Mouse (Mus musculus): ENCODE data around the gene Gkap1. TPM values are rescaled to one million over a fixed set of nuclear protein-coding genes. Genes with fewer than 3 reads are reported as not detected.

Gene Gkap1
- polyA plus RNA-seq, 1 experiment from 2014 or later = 22.5 TPM

DNA sequence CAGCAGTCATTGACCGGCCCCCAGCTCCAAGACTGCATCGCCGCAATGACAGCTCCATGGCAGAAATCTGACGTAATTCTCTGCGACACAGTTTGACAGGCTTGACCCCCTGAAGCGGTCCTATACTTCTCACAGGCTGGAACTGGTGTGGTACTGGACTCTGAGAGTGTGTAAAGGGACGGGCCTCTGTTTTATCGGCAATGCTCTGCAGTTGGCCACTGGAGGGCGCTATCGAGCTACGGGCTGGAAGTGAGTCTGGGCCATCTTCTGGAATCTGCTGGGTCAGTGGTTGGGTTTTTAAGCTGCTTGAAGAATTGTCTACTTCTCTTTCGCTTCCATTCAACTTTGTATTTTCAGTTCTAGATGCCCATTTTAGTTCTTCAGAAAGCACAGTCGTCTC lies 12.3 kb upstream of the Gkap1 start:
- Histone ChIP-seq H3K9ac (replicated peaks; ENCODE audit: low read depth) (no peak overlapping the region), H3K4me1 (ENCODE audit: insufficient read depth, low read depth, low read length) (no peaks in the 10 kb centered on the region), H3K9me3 (ENCODE audit: low read length) (no peaks in the 10 kb centered on the region), H3K4me2 (replicated peaks; ENCODE audit: low read depth, low read length) (no peak overlapping the region), H3K27me3 (replicated peaks; ENCODE audit: insufficient read depth, low read length) (no peaks in the 10 kb centered on the region), H3K4me3 (ENCODE audit: low read depth, low read length) (no peak overlapping the region), H3K36me3 (ENCODE audit: insufficient read depth, low read length) (no peaks in the 10 kb centered on the region), H3K27ac (ENCODE audit: low read length) (no peak overlapping the region)
- 15% methylated on average over 13 of the region's 13 CpGs for WGBS
- peak; percentile 86 for ATAC-seq
- TF ChIP-seq CTCF (IDR thresholded peaks at IDR 0.05) (peak; percentile 99), EP300 (IDR thresholded peaks at IDR 0.05) (no peak)
- DNase-seq (ENCODE audit: low spot score) = peak; percentile 88

DNA sequence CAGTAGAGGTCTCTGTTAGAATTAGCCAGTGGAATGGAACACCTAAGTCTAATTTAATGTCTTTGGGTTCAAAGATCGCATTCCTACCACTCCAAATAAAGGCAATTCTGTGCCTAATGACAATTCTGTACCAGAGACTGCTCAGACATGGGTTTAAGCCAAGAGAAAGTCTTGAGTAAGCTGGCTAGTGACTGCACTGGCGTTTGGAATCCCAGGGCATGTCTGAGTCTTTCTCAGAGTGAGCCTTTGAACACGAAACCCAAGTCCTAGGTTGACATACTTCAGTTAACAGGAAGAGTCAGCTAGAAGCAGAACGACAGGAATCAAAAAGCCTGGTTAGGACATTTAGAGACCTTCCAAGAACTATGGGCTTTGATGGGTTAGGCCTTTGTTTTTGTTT lies 8.0 kb upstream of the Gkap1 start:
- DNase-seq (ENCODE audit: low spot score) (no peak), ATAC-seq (no peak)
- no peak overlapping the region for H3K9ac ChIP-seq (replicated peaks; ENCODE audit: low read depth)
- 70% methylated on average over 4 of the region's 4 CpGs for WGBS
- no peaks in the 10 kb centered on the region for H3K4me1 ChIP-seq (ENCODE audit: insufficient read depth, low read depth, low read length)
- no peak overlapping the region for H3K27ac ChIP-seq (ENCODE audit: low read length)
- H3K4me2 ChIP-seq (replicated peaks; ENCODE audit: low read depth, low read length) = no peak overlapping the region
- no peaks in the 10 kb centered on the region for H3K36me3 ChIP-seq (ENCODE audit: insufficient read depth, low read length)
- H3K27me3 ChIP-seq (replicated peaks; ENCODE audit: insufficient read depth, low read length) = no peaks in the 10 kb centered on the region
- H3K4me3 ChIP-seq (ENCODE audit: low read depth, low read length) = no peak overlapping the region
- H3K9me3 ChIP-seq (ENCODE audit: low read length) = no peaks in the 10 kb centered on the region
- TF ChIP-seq CTCF (IDR thresholded peaks at IDR 0.05) (no peak), EP300 (IDR thresholded peaks at IDR 0.05) (no peak)

DNA sequence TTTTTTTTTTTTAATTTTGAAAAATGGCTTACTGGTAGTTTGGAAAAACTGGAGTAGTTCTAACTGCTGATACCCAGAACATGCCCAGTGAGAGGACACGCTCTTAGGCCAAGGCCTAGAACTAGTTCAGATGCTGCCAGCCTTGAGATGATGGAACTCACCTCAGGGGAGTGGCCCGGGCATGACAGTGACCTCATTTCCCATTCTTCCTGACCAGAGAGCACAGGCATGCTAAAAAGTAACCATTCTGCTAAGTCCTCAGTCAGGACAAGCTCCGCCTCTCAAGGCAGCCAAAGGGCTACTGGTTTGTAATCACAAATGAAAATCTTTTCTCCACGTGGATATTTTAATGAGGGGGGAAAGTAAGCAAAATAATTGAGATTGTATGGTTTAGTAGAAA lies 6.4 kb upstream of the Gkap1 start:
- Histone ChIP-seq H3K27me3 (replicated peaks; ENCODE audit: insufficient read depth, low read length) (no peaks in the 10 kb centered on the region), H3K27ac (ENCODE audit: low read length) (no peak overlapping the region), H3K4me2 (replicated peaks; ENCODE audit: low read depth, low read length) (no peak overlapping the region), H3K9me3 (ENCODE audit: low read length) (no peaks in the 10 kb centered on the region), H3K4me3 (ENCODE audit: low read depth, low read length) (no peak overlapping the region), H3K36me3 (ENCODE audit: insufficient read depth, low read length) (no peaks in the 10 kb centered on the region), H3K9ac (replicated peaks; ENCODE audit: low read depth) (no peak overlapping the region), H3K4me1 (ENCODE audit: insufficient read depth, low read depth, low read length) (no peaks in the 10 kb centered on the region)
- TF ChIP-seq EP300 (IDR thresholded peaks at IDR 0.05) = no peak
- TF ChIP-seq CTCF (IDR thresholded peaks at IDR 0.05) = no peak
- WGBS = 63% methylated on average over 4 of the region's 4 CpGs
- no peak for ATAC-seq
- no peak for DNase-seq (ENCODE audit: low spot score)

DNA sequence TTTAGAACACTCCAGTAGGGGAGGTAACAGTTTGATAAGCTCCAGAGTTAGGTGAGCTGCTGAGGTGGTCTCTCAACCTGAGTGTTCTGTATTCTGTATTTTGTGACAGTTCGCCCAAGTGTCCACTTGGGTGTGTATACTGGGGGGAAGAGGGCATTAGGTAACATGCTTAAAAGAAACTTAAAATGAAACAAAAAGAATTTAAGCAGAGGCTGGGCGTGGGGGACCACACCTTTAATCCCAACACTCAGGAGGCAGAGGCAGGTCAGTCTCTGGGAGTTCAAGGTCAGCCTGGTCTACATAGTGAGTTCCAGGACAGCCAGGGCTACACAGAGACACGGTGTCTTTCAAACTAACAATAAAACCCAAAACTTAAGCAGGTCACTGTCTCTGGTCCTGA lies 5.0 kb upstream of the Gkap1 start:
- Histone ChIP-seq H3K27me3 (replicated peaks; ENCODE audit: insufficient read depth, low read length) (no peaks in the 10 kb centered on the region), H3K4me1 (ENCODE audit: insufficient read depth, low read depth, low read length) (no peaks in the 10 kb centered on the region), H3K4me2 (replicated peaks; ENCODE audit: low read depth, low read length) (no peak overlapping the region), H3K4me3 (ENCODE audit: low read depth, low read length) (no peak overlapping the region), H3K9ac (replicated peaks; ENCODE audit: low read depth) (no peak overlapping the region), H3K9me3 (ENCODE audit: low read length) (no peaks in the 10 kb centered on the region), H3K27ac (ENCODE audit: low read length) (no peak overlapping the region), H3K36me3 (ENCODE audit: insufficient read depth, low read length) (no peaks in the 10 kb centered on the region)
- DNase-seq (ENCODE audit: low spot score) = no peak
- TF ChIP-seq EP300 (IDR thresholded peaks at IDR 0.05) (no peak), CTCF (IDR thresholded peaks at IDR 0.05) (no peak)
- ATAC-seq = no peak
- WGBS = 92% methylated on average over 3 of the region's 3 CpGs

DNA sequence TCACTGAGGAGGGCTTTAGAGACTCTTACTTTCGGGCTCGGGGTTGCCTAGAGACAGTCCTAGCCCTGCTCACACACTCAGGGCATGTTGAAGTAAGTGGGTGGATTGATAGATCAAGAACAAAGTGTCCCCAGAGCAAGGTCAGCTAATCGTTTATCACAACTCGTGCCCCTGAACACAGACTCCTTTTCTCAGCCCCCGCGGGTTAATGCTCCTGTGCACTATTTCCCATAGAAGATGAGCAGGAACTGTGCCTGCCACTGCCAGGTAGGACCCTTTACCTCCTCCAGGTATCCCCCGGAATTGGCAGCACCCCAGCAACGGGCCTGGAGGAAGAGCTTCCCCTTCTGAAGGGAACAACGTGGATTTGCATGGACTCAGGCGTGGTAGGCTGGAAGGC lies 757 bp upstream of the Gkap1 start:
- 71% methylated on average over 10 of the region's 10 CpGs for WGBS
- Histone ChIP-seq H3K9me3 (ENCODE audit: low read length) (no peaks in the 10 kb centered on the region), H3K9ac (replicated peaks; ENCODE audit: low read depth) (no peak overlapping the region), H3K4me1 (ENCODE audit: insufficient read depth, low read depth, low read length) (peaks cover 3% of the 10 kb centered on the region; the same call in 1 of the 2 replicates), H3K27ac (ENCODE audit: low read length) (no peak overlapping the region), H3K4me3 (ENCODE audit: low read depth, low read length) (no peak overlapping the region), H3K36me3 (ENCODE audit: insufficient read depth, low read length) (no peaks in the 10 kb centered on the region), H3K27me3 (replicated peaks; ENCODE audit: insufficient read depth, low read length) (no peaks in the 10 kb centered on the region), H3K4me2 (replicated peaks; ENCODE audit: low read depth, low read length) (no peak overlapping the region)
- TF ChIP-seq EP300 (IDR thresholded peaks at IDR 0.05) (no peak), CTCF (IDR thresholded peaks at IDR 0.05) (no peak)
- DNase-seq (ENCODE audit: low spot score) (no peak), ATAC-seq (no peak)

DNA sequence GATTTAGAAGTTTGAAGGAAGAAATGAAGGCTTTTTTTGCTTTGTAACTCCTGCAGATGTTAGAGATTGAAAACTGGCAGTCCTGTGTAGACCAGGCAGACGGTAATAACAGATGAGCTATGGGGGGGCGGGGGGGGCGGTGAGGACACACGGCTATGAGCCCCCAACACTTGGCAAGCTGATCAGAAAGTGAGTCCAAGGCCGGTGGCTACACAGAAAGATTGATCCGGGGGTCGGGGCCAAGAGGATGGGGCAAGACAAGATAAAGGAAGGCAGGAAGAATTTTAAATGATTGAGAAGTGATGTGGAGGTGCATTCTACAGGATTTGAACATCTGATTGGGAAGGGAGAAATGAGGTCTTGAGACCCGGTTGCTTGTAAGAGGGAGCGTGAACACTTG lies 423 bp downstream of the Gkap1 start:
- H3K27me3 ChIP-seq (replicated peaks; ENCODE audit: insufficient read depth, low read length) = no peaks in the 10 kb centered on the region
- peak overlapping the region; percentile 88 for H3K4me3 ChIP-seq (ENCODE audit: low read depth, low read length)
- peaks cover 3% of the 10 kb centered on the region; the same call in 1 of the 2 replicates for H3K4me1 ChIP-seq (ENCODE audit: insufficient read depth, low read depth, low read length)
- no peaks in the 10 kb centered on the region for H3K9me3 ChIP-seq (ENCODE audit: low read length)
- no peak overlapping the region for H3K9ac ChIP-seq (replicated peaks; ENCODE audit: low read depth)
- 16% methylated on average over 8 of the region's 9 CpGs for WGBS
- no peaks in the 10 kb centered on the region for H3K36me3 ChIP-seq (ENCODE audit: insufficient read depth, low read length)
- no peak overlapping the region for H3K27ac ChIP-seq (ENCODE audit: low read length)
- DNase-seq (ENCODE audit: low spot score) = no peak
- no peak for ATAC-seq
- no peak for TF ChIP-seq CTCF (IDR thresholded peaks at IDR 0.05)
- TF ChIP-seq EP300 (IDR thresholded peaks at IDR 0.05) = no peak
- peak overlapping the region; percentile 91 for H3K4me2 ChIP-seq (replicated peaks; ENCODE audit: low read depth, low read length)

Measured in lung, postnatal 0 days (tissue).